Mouse (Mus musculus) stomach, embryonic 15.5 days (tissue): ENCODE measurements around the gene Isl2. TPM values are rescaled to one million over a fixed set of nuclear protein-coding genes. Genes with fewer than 3 reads are reported as not detected.

Source experiments
- ATAC-seq: fragments of 200-750 bp; cut with Nextera tagmentation; 2 replicates; pipeline ENCODE4 v1.8.0; 2017; ENCODE audit warnings: low read depth, moderate number of reproducible peaks, moderate TSS enrichment; ENCODE audit not compliant: insufficient read depth, low FRiP score
- H3K27ac ChIP-seq: fragments of 300-500 bp; sonication (generic); 2 replicates; pipeline ENCODE4 v1.5.1; 2015; ENCODE audit warnings: mild to moderate bottlenecking, inconsistent platforms
- H3K27me3 ChIP-seq: fragments of 300-500 bp; sonication (generic); replicated peaks from 2 replicates; pipeline ENCODE4 v1.6.1; 2015; ENCODE audit warnings: inconsistent platforms
- H3K36me3 ChIP-seq: fragments of 300-500 bp; sonication (generic); 2 replicates; pipeline ENCODE4 v1.6.1; 2015; ENCODE audit warnings: inconsistent platforms
- H3K4me1 ChIP-seq: fragments of 300-500 bp; sonication (generic); 2 replicates; pipeline ENCODE4 v1.6.1; 2015; ENCODE audit warnings: inconsistent platforms
- H3K4me2 ChIP-seq: fragments of 300-500 bp; sonication (generic); 2 replicates; pipeline ENCODE4 v1.6.1; 2015; ENCODE audit warnings: mild to moderate bottlenecking, inconsistent platforms
- H3K4me3 ChIP-seq: fragments of 300-500 bp; sonication (generic); replicated peaks from 2 replicates; pipeline ENCODE4 v1.5.1; 2015; ENCODE audit warnings: inconsistent platforms
- H3K9ac ChIP-seq: fragments of 300-500 bp; sonication (generic); 2 replicates; pipeline ENCODE4 v1.6.1; 2015; ENCODE audit warnings: inconsistent platforms
- H3K9me3 ChIP-seq: fragments of 300-500 bp; sonication (generic); 2 replicates; pipeline ENCODE4 v1.6.1; 2016; ENCODE audit warnings: inconsistent platforms
- WGBS: fragments of 180-500 bp; shearing (Covaris S2); methylation state at CpG from one replicate; pipeline ENCODE4 v1.1.7; 2015; 5-methylcytosine and 5-hydroxymethylcytosine counted together
- polyA plus RNA-seq: library from polyadenylated mRNA; unstranded; fragments of >200 nt; fragmentation: Nextera tagmentation; extraction: Ambion mirVana; gene quantifications from 2 replicates; pipeline ENCODE4 v1.2.1, GENCODE M21; 2015

Isl2 gene
- polyA plus RNA-seq, 1 experiment from 2014 or later = 5.7 TPM

DNA sequence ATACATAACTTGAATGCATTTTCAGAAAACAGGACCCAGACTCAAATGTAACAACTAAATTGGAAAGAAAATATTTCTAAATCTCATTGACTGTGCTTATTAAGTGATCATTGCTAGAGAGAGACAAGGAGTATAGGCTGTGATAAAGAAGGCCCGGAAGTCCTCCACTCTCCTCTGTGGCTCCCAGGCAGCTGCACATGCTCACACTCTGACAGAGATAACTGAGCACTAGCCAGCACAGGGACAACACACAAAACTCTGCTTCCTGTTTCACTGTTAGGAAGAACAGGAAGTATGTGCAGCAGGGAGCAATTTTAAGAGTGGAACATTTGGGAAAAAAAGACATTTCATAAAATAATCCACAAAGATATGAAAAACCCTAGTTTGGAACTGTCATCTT, 16.5 kb downstream of the Isl2 start:
- WGBS = 18% methylated on average over 1 of the region's 1 CpGs
- H3K4me3 ChIP-seq = no peak overlapping the region
- ATAC-seq = no peak

DNA sequence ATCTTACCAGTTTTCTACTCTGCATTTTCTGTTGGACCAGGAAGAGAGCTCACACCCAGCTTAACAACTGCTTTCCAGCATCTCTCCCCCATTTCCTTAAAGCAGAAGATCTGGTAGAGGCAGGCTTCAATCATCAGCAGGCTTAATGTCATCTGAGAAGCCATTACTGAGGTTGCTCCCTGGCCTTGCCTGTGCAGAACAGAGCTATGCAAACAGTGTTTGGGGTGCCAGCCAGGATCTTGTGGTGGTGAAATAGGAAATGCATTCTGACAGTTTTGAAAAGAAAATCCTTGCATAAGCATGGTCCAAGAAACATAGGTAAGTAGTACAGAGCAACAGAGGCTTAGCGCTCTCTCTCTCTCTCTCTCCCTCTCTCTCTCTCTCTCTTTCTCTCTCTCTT, 22.5 kb downstream of the Isl2 start:
- WGBS = 85% methylated on average over 1 of the region's 1 CpGs
- Histone ChIP-seq H3K27ac (no peak overlapping the region), H3K4me2 (no peak overlapping the region), H3K9me3 (no peaks in the 10 kb centered on the region), H3K4me1 (no peaks in the 10 kb centered on the region; the same call in 1 of the 2 replicates), H3K36me3 (no peaks in the 10 kb centered on the region), H3K9ac (no peak overlapping the region), H3K27me3 (no peaks in the 10 kb centered on the region), H3K4me3 (no peak overlapping the region)
- no peak for ATAC-seq

More for the DNA sequence above, 16.5 kb downstream of the Isl2 start:
- Histone ChIP-seq H3K4me1 (no peaks in the 10 kb centered on the region; the same call in 1 of the 2 replicates), H3K9me3 (no peaks in the 10 kb centered on the region), H3K27ac (no peak overlapping the region), H3K9ac (no peak overlapping the region), H3K36me3 (no peaks in the 10 kb centered on the region), H3K4me2 (no peak overlapping the region), H3K27me3 (no peaks in the 10 kb centered on the region)

DNA sequence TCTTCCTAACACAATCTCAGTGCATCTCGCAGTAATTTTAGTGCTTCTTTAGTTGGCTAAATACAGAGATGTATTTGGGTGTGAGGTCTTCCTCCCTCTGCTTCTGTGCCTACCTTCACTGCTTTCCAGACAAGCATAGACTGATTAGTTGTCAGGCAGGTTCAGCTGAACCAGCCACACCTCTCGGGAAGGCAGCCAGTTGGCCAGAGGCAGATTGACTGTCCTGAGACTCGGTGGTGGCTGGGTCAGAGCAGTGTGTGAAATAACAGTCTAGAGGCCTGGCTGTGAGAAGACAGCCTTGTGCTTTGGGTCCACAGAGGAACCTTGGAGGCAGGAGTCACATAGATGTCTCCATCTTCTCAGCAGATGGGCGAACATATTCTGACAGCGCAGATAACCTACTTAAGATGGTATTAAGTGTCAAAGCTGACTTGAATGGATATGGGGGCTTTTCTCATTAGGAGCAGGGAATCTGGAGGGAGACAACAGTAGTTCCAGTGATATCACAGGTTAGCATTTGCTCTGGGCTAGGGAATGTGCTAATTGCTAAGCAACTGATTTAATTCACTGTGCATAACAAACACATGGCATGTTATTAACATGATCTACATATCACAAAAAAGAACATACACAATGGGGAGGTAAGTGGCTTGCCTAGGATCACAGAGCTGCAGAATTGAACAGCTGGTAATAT, 30.1 kb downstream of the Isl2 start:
- WGBS = 62% methylated on average over 5 of the region's 5 CpGs
- Histone ChIP-seq H3K27me3 (no peaks in the 10 kb centered on the region), H3K9me3 (no peaks in the 10 kb centered on the region), H3K27ac (no peak overlapping the region), H3K4me3 (no peak overlapping the region), H3K36me3 (no peaks in the 10 kb centered on the region), H3K9ac (no peak overlapping the region), H3K4me1 (no peaks in the 10 kb centered on the region), H3K4me2 (no peak overlapping the region)
- ATAC-seq = no peak

DNA sequence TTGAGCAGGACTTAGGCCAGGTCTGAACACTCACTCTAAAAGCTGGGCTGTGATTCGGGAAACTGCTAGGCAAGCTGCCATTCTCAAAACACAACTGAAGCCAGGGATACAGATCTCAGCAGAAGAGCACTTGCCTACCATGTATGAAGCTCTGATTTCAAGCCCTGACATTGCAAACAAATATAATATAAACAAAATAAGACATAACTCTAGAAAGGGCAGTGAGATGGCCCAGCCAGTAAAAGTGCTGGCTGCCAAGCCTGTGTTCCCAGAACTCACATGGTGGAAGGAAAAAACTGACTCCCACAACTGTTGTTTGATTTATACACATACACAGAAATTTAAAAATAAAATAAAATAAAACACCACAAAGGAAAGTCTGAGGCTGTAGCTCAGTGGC, 32.6 kb downstream of the Isl2 start:
- no peak for ATAC-seq
- no peak overlapping the region for H3K9ac ChIP-seq
- H3K4me2 ChIP-seq = no peak overlapping the region
- H3K36me3 ChIP-seq = no peaks in the 10 kb centered on the region
- H3K4me1 ChIP-seq = no peaks in the 10 kb centered on the region
- H3K27me3 ChIP-seq = no peaks in the 10 kb centered on the region
- no peak overlapping the region for H3K27ac ChIP-seq
- H3K9me3 ChIP-seq = no peaks in the 10 kb centered on the region
- no peak overlapping the region for H3K4me3 ChIP-seq
- 66% methylated on average over 1 of the region's 1 CpGs for WGBS

DNA sequence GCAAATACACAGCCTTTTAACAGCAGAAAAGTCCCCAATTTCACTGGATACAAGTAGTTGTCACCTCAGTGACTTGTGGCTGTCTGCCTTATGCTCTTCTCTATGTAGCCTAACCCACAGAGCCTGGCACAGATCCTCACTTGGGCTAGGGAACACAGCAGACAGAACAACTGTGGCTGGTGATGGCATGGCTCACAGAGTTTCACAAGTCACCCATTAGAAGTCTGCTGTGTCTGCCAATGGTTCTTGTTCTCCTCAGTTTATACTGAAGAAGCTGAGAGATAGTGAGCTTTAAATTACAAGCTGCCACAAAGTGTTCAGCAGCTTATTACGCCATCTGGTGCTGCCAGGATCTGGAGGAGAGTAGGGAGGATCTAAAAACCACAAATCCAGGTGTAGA, 38.1 kb downstream of the Isl2 start:
- no peaks in the 10 kb centered on the region for H3K36me3 ChIP-seq
- H3K9ac ChIP-seq = no peak overlapping the region
- WGBS = 76% methylated on average over 1 of the region's 1 CpGs
- ATAC-seq = no peak
- H3K4me3 ChIP-seq = no peak overlapping the region
- 0 out of 2 replicates have a peak, but pooled peaks cover 3% of the 10 kb centered on the region for H3K4me1 ChIP-seq
- no peaks in the 10 kb centered on the region for H3K9me3 ChIP-seq
- H3K27me3 ChIP-seq = no peaks in the 10 kb centered on the region
- no peak overlapping the region for H3K4me2 ChIP-seq
- no peak overlapping the region for H3K27ac ChIP-seq

DNA sequence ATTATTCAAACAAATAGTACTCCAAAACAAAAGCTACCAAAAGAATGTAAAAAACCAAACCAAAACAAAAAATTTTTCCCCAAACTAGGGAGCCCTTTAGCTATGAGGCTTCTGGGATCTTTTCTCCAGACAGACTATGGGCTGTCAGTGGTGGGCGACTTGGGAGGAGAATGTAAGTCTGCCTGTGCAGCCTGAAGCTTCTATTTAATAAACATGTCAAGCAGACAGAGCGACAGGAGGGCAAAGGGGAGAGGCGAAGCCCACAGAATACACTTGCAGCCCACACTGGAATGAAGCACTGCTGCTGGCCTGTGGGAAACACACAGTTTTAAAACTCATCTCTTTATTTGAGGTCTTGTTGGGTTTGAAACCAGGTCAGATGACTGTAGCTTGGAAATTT, 42.9 kb downstream of the Isl2 start:
- 31% methylated on average over 3 of the region's 3 CpGs for WGBS
- Histone ChIP-seq H3K4me3 (no peak overlapping the region), H3K27ac (no peak overlapping the region), H3K4me2 (no peak overlapping the region), H3K9ac (no peak overlapping the region), H3K4me1 (0 out of 2 replicates have a peak, but pooled peaks cover 3% of the 10 kb centered on the region), H3K27me3 (no peaks in the 10 kb centered on the region), H3K36me3 (no peaks in the 10 kb centered on the region), H3K9me3 (no peaks in the 10 kb centered on the region)
- ATAC-seq = no peak

DNA sequence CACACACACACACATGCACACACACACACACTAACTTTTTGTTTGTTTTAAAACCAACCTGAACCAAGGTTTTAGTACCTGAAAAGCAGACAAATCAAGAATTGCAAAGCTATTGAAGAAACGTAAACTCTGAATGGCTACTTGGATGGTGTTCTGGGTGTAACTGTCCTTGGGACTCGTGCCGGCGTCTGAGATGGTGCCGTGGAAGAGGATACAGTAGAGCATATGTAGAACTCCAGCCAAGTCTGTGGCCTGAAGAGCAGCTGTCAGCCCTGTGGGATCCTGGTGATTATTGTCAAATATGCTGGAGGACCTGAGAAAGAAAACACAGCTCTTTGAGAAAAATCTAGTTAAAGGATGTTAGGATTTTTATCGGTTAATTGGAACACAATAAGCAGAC, 47.7 kb downstream of the Isl2 start:
- Histone ChIP-seq H3K4me2 (no peak overlapping the region), H3K9ac (no peak overlapping the region), H3K36me3 (no peaks in the 10 kb centered on the region), H3K4me1 (no peaks in the 10 kb centered on the region), H3K27me3 (no peaks in the 10 kb centered on the region), H3K4me3 (no peak overlapping the region), H3K9me3 (no peaks in the 10 kb centered on the region), H3K27ac (no peak overlapping the region)
- no peak for ATAC-seq
- 85% methylated on average over 6 of the region's 6 CpGs for WGBS

Other genes with a start within 250 kb of the Isl2 start
- 1.1 TPM in 2 replicates for gene Nrg4, start 211.8 kb upstream of the Isl2 start, polyA plus RNA-seq
- gene Tmem266, start 211.8 kb upstream of the Isl2 start, polyA plus RNA-seq = 1.3 and 1.9 TPM in 2 replicates
- 247 and 265 TPM in 2 replicates for gene Etfa, start 26.4 kb upstream of the Isl2 start, polyA plus RNA-seq